Mouse (Mus musculus) embryo, embryonic 10.5 days (tissue): ENCODE measurements around the gene Hdac5.

Source experiments
- DNase-seq: peaks from one replicate; pipeline ENCODE4 v3.0.0-alpha.2; 2015; ENCODE audit warnings: low spot score

Hdac5 gene

GRCm38 (mm10) chr11:102214430-102215156 is 15.4 kb downstream of the Hdac5 start:
- DNase-seq: peak; percentile 36

GRCm38 (mm10) chr11:102211936-102212341 is 18.0 kb downstream of the Hdac5 start:
- no peak for DNase-seq

GRCm38 (mm10) chr11:102211011-102211410 is 19.0 kb downstream of the Hdac5 start:
- no peak for DNase-seq

- no peak for DNase-seq
Measured at GRCm38 (mm10) chr11:102210185-102210584, 19.8 kb downstream of the Hdac5 start.

- DNase-seq: no peak
Measured at GRCm38 (mm10) chr11:102209742-102210141, 20.2 kb downstream of the Hdac5 start.

- no peak for DNase-seq
Measured at GRCm38 (mm10) chr11:102208846-102209245, 21.1 kb downstream of the Hdac5 start.

- peak; percentile 78 for DNase-seq
Measured at GRCm38 (mm10) chr11:102207825-102208777, 21.9 kb downstream of the Hdac5 start.

- no peak for DNase-seq
Measured at GRCm38 (mm10) chr11:102206481-102206880, 23.5 kb downstream of the Hdac5 start.

- no peak for DNase-seq
Measured at GRCm38 (mm10) chr11:102201408-102201821, 28.6 kb downstream of the Hdac5 start.

GRCm38 (mm10) chr11:102199856-102200255 is 30.1 kb downstream of the Hdac5 start:
- no peak for DNase-seq

GRCm38 (mm10) chr11:102198245-102198644 is 31.7 kb downstream of the Hdac5 start:
- DNase-seq: no peak

GRCm38 (mm10) chr11:102196018-102196797 is 33.8 kb downstream of the Hdac5 start:
- DNase-seq: no peak

GRCm38 (mm10) chr11:102193657-102194440 is 36.1 kb downstream of the Hdac5 start:
- no peak for DNase-seq

- no peak for DNase-seq
Measured at GRCm38 (mm10) chr11:102190848-102191247, 39.1 kb downstream of the Hdac5 start.

- DNase-seq: peak; percentile 96
Measured at GRCm38 (mm10) chr11:102189461-102190436, 40.2 kb downstream of the Hdac5 start, which contains the start of gene G6pc3. Gene G6pc3, plus strand, starts transcription at chr11:102189620.

GRCm38 (mm10) chr11:102188980-102189379 is 41.0 kb downstream of the Hdac5 start:
- DNase-seq: no peak

GRCm38 (mm10) chr11:102186235-102186634 is 43.7 kb downstream of the Hdac5 start:
- DNase-seq: no peak

GRCm38 (mm10) chr11:102185677-102186076 is 44.3 kb downstream of the Hdac5 start:
- no peak for DNase-seq

GRCm38 (mm10) chr11:102184646-102185495 is 45.1 kb downstream of the Hdac5 start, which contains the start of gene Lsm12:
Gene Lsm12, minus strand, starts transcription at chr11:102185296.
- peak; percentile 94 for DNase-seq
